Mouse (Mus musculus) CH12.LX (cell line): ENCODE measurements at regions not wholly inside any gene's neighbourhood (a gene's known extent, or its start where the extent isn't known, plus 50 kb on each side); places are given as distances from the start of the nearest gene placed in this dataset.

Source experiments
- CTCF ChIP-seq, 2 experiments: IDR thresholded peaks in 1 of 2; conservative IDR thresholded peaks in 1 of 2; 2 replicates each; pipeline ENCODE4 v1.5.1; 2011 to 2012; ENCODE audit warnings: low read depth in 2 of 2, low read length in 2 of 2, improper control_type of control experiment in 1 of 2, inconsistent platforms in 1 of 2, mild to moderate bottlenecking in 1 of 2, moderate library complexity in 1 of 2
- E2F4 ChIP-seq: IDR thresholded peaks from 2 replicates; pipeline ENCODE4 v1.6.1; 2011; ENCODE audit warnings: low read depth, low read length, improper control_type of control experiment; ENCODE audit not compliant: insufficient replicate concordance
- JUND ChIP-seq: conservative IDR thresholded peaks from 2 replicates; pipeline ENCODE4 v1.6.1; 2011; ENCODE audit warnings: low read depth, low read length, improper control_type of control experiment
- MAX ChIP-seq: IDR thresholded peaks from 2 replicates; pipeline ENCODE4 v1.6.1; 2011; ENCODE audit warnings: low read length, improper control_type of control experiment
- NELFE ChIP-seq: IDR thresholded peaks from 2 replicates; pipeline ENCODE4 v1.6.1; 2011; ENCODE audit warnings: low read depth, low read length, improper control_type of control experiment
- POLR2A ChIP-seq: IDR thresholded peaks from 2 replicates; pipeline ENCODE4 v1.6.1; 2011; ENCODE audit warnings: low read depth, mild to moderate bottlenecking, improper control_type of control experiment, low read length
- SIN3A ChIP-seq: IDR thresholded peaks from 2 replicates; pipeline ENCODE4 v1.6.1; 2012; ENCODE audit warnings: low read length, improper control_type of control experiment, inconsistent platforms
- USF1 ChIP-seq: IDR thresholded peaks from 2 replicates; pipeline ENCODE4 v1.6.1; 2014; ENCODE audit warnings: low read depth, mild to moderate bottlenecking, inconsistent platforms, low read length, improper control_type of control experiment
- USF2 ChIP-seq: conservative IDR thresholded peaks from 2 replicates; pipeline ENCODE4 v1.6.1; 2011; ENCODE audit warnings: low read depth, low read length, improper control_type of control experiment

DNA sequence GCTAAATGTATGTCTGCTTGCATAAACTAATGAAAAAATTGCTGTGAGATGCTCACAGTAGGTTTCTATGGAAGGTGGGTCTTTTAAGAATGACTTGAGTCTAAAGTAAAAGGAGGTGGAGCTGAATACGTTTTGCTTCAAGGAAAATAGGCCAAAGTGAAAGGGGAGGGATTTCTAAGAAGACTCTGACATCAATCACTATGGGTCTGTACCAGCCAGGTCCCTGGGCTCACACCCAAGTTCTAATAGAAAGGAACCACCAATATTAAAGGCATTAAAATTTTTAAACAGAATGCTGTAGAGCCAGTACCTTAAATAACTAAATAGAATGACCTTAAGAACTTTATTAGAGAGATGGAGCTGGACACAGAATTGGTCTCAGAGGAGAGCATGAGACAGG is 190.1 kb downstream of the Nuf2 start:
- TF ChIP-seq SIN3A (no peak), POLR2A (no peak), JUND (no peak), MAX (no peak), NELFE (no peak), USF1 (no peak), CTCF (conservative IDR thresholded peaks at IDR 0.05 in 1 of 2, IDR thresholded peaks at IDR 0.05 in 1 of 2; ENCODE audit: low read depth in 2 of 2, low read length in 2 of 2) (no peak), E2F4 (no peak), USF2 (no peak)
